Mouse (Mus musculus): ENCODE data around the gene Irf3.

The Irf3 gene

DNA sequence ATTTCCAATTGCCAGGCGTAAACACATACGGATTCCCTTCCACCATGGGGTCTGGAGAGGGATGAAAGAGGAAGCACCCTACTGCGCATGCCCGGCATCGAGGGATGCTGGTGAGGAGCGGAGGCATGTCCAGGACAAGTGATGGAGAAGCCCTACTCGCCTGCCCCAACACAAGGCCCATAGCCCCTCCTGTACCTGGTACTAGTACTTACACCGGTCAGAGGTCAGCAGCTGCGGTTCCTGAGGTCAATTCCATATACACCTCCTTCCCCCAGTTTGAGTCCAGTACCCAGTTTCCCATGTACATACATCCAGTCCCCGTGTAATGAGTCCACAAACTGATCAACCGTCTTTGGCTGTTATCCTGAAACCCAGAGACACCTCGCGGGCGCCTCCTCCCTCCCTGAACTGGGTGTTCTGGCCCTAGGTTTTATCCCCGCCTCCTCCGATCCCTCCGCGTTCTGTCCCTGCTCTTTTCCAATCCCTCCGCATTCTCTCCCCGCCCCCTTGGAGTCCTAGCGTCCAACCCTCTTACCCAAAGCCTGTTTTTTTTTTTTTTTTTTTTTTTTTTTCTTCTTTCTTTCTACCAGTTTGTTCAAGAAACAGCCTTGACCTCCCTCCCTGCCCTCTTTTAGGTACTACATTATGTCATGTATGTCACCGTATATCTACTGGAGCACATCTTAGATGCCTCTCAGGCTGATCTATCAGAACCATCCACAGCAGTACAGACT, 22.9 kb upstream of the Irf3 start, which contains the start of gene Cpt1c:
Gene Cpt1c (minus strand): TSS at position 469 of the 734 bp plus-strand sequence.
- no peak for DNase-seq (ENCODE audit: low read depth)

DNA sequence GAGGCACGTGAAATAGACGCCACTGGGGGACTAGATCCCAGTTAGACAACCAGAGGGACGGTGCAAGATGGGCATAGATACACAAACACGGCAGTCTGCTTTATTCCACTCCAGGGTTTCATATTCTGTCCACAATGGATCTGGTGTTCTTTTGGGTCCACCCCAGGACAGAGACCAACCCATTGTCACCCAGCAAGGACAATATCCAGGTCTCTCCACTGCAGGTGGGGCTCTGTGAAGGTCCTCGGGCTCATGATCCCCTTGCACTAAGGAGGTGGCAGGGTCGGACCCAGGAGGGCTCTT, 22.4 kb upstream of the Irf3 start:
- no peak for DNase-seq (ENCODE audit: low read depth)

DNA sequence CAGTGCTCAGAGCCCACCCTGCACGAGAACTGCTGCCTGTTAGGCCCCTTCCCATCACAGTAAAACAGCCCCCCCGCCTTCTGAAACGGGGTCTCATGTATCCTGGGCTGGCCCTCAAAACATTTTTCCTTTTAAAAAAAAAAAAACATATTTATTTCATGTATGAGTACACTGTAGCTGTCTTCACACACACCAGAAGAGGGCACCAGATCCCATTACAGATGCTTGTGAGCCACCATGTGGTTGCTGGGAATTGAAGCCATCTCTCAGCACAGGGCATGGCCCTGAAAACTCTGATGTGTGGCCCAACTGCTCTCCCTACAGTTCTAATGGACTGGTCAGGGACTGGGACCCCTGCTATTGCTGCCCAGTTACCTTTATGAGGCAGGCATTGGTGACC, 19.1 kb upstream of the Irf3 start:
- DNase-seq (ENCODE audit: low read depth), result no peak

DNA sequence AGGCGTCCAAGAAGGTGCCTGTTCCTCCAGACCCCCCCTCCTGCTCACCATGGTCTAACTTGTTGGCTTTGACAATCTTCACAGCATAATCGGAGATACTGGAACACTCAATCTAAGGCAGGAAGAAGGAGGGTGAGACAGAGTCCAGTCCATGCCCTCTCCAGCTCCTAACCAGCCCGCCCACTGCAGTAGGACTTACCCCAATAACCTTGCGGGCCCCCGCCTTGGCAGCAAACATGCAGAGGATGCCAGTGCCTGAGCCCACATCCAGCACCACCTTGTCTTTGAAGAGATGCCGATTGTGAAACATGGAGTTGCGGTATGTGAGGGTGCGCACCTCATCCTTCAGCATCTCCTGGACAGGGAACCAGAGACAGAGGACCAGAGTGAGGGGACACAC, 15.9 kb upstream of the Irf3 start:
- DNase-seq (ENCODE audit: low read depth), result no peak

DNA sequence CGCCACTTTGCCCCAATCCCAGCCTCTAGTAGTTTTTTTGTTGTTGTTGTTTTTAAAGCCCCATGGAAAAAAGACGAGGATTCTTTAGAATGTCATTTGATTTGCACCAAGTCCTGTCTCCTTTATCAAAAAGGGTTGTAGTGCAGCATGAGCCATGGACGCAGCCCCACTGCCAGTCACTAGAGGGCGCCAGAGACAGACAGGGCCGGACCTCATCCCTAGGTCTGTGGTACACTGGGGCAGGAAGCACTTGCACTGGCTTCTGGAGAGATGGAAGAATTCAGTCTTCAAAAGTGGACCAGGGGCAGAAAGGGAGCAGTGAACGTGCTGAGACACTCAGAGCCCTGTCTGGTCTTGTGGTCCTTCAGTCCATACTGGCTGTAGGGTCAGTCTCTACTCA, 14.4 kb upstream of the Irf3 start:
- peak; percentile 84 for DNase-seq (ENCODE audit: low read depth)

DNA sequence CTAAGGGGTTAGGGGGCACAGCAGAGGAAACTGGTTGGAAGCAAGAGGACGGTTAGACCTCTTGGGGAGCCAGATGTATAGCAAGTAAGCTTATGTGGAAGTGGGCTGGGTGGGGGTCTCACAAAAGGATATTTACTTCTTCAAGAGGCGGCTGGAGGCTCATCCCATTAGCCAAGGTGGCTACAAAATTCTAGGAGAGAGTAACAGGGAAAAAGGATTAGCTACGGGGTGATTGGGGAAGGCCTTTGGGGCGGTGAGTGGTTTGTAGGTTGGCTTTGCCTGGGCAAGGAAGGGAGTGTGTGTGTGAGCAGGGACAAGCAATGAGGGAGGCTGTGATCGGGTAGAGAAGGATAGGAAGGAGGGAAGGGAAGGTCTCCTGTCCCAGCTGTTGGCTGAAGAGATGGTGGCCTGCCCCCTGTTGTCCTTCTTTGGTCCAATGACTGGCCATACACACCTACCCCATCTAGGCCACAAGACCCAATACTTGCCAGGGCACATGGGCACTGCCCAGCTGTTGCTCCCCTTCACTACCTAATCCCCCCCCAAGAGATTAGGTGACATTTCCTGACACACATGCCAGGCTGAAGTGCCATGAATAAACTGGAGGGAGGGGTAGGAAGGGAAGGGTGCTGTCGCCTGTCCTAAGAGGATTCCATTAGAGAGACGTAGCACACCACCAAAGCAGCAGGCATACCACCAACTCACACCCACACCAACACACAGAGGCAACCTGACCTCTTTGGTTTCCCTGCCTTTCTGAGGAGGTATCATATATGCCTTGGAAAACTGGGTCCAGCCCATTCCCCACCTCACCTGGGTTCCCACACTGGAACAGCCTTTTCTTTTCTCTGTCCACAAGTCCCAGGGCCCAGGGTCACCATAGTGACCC, 13.3 kb upstream of the Irf3 start:
- no peak for DNase-seq (ENCODE audit: low read depth)

DNA sequence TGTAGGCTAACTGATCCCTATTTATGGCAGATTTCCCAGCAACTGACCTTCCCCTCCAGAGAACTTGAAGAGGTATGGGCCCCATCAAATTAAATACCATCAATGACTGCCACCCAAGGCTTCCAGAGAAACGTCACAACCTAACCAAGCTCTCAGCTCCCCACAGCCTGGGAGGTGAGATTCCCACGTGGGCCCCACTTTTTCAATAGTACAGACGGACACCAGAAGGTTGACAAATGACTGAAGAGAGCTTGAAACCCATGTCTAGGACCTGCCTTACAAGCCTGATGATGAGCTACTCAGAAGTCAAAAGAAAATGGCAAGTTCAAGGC, 12.6 kb upstream of the Irf3 start:
- DNase-seq (ENCODE audit: low read depth), result no peak

DNA sequence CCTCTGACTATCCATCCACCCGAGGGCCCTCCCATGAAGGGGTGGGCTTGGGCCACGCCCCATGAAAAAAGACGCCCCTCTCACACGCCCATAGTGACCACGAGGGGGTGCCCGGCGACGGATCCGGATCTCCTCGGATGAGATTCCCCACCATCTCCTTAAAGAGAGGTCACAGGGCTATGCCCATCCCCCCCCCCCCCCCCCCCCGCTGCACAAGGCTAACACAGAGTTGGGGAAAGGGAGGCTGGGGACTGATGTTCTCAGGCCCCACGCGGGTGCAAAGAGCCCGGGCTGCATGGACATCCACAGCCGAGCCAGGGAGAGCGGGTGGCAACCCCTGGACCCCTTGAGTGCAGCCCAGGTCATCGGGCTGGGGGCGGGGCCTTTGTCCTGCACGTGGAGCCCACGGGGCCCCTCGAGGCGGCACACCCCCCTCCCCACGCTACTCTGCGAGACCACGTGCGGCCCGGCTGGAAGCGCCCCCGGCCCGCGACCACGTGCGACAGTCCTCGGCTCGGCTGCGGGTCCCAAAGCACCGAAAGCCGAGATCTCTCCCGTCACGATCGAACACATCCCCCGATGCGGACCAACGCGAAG, 11.8 kb upstream of the Irf3 start:
- DNase-seq (ENCODE audit: low read depth), result peak; percentile 89

DNA sequence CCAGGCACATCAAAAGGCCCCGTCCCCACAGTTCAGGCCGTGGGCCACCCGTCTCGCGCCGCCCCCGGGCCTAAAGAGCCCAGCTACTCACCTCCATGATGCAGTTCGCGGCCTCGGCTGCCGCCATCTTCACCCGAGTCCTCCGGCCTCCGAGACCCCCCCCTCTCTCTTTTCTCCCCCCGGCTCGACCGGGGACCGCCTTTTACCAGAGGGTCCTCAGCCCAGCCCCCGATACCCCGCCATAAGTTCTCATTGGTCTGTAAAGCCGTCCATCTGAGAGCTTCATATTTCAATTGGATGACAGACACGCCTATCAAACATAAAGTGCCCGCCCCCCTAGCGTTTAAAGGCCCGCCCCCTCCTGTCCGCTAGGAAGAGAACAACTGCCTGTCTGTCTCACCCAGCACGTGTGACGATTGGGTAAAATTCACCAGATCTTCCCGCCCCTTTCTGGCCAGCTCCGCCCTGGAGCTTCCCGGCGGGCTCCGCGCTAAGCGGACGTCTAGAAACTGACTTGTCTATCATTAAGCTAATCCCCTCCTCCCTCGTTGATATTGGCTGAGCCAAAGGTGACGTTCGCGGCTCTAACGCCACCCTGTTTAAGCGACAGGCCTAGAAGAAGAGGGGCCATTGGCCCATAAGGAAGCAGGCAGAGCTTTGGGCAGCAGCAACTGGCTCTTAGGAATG, 11.1 kb upstream of the Irf3 start, which contains the start of gene Prmt1:
Gene Prmt1 (minus strand): TSS at position 377 of the 687 bp plus-strand sequence.
- peak; percentile 100 for DNase-seq (ENCODE audit: low read depth)

DNA sequence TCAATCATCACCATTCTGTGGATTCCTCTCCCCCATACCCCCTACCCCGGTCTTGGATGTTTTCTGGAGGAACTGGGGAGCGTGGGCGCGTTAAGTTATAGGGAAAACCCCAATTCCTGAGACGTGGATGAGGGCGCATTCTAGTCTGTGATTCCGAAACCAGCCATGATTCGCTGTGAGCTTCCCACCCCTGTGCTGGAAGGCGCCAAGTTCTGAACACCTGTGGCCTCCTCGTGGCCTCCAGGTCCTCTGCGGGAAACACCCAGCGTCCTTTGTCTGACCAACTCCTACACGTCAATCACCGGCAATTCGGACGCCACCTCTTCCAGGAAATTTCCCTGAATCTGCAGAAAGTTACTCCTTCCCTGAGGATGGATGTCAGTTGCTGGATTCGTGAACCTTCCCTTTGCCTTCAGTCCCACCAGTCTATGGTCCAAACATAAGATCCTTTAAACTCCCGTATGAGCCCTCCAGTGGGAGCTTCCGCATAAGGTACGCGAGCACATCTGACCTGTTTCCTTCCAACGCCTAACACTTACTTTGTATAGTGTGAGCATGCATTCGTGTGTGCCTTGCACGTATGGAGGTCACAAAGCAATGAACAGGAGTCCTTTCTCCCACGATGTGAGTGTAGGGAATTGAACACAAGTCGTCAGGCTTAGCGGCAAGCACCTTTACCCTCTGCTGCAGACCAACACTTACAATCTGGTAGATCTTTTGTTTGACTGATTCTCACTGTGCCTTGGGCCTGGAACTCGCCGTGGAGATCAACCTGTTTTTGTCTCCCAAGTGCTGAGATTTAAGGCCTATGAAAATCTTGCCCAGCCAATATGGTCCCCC, 10.3 kb upstream of the Irf3 start:
- no peak for DNase-seq (ENCODE audit: low read depth)

DNA sequence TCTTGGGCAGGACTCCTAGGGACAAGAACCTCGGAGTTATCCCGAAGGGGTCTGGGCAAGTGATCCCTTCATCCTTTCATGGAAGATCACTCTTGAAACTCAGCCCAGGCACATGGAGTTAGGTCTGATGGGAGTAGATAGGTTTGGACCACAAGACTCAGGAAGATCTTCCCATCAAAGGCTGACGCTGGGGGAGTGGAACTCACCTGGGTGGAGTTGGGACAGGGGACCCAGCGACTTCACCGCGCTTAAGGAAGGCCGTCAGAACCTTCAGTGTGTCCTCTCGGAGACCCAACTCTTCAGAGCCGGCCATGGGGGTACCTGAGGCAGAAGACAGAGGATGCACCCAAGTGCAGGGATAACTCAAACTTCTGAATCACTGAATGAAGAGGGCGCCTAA, 776 bp upstream of the Irf3 start:
- no peak for DNase-seq (ENCODE audit: low read depth)

DNA sequence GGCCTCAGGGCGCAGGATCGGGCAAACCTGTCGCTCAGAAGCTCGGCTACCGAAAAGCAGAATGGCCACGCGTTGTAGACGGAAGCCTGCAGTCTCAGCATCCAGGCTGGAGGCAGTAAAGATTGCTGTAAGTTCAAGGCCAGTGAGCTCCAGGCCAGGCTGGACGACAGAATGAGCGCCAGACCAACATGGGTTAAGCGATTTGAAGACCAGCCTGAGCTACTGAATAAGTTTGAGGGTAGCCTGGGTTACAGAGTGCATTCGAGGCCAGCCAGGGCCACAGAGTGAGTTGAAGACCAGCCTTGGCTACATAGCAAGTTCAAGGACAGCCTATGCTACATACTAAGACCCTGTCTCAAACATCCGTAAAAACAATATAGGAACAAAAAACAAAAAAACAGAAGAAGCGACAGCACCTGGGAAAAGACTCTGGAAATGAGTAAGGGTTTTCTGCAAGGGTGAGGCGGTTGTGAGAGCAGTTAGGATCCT, 536 bp downstream of the Irf3 start:
- no peak for DNase-seq (ENCODE audit: low read depth)

DNA sequence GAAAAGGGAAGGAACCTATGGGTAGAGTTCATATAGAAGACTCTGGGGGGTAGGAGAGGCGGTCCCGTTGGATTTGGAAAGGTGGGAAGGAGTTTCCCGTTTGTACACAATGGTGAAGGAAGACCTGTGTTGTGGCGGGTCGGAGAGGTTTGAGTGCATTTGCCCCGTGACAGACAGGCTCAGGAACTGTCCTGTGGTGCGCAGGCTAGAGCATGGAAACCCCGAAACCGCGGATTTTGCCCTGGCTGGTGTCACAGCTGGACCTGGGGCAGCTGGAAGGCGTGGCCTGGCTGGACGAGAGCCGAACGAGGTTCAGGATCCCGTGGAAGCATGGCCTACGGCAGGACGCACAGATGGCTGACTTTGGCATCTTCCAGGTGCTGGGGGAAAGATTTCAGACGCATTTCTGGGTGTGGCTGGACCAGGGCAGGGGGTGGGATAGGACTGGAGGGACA, 1.1 kb downstream of the Irf3 start, which contains the start of gene Bcl2l12:
Gene Bcl2l12 (minus strand): TSS at position 212 of the 455 bp plus-strand sequence.
- DNase-seq (ENCODE audit: low read depth), result peak; percentile 84

DNA sequence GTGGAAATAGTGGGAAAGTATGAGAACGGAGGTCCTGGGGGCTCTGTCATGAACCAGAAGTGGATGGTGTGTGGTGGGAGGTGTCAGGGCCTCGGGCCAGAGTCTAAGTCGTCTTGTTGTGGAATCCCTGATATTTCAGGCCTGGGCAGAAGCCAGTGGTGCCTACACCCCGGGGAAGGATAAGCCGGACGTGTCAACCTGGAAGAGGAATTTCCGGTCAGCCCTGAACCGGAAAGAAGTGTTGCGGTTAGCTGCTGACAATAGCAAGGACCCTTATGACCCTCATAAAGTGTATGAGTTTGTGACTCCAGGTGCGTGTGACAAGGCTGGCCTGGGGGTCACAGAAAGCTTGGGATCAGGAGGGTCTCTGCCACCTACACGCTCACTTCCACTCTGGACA, 2.3 kb downstream of the Irf3 start:
- no peak for DNase-seq (ENCODE audit: low read depth)

DNA sequence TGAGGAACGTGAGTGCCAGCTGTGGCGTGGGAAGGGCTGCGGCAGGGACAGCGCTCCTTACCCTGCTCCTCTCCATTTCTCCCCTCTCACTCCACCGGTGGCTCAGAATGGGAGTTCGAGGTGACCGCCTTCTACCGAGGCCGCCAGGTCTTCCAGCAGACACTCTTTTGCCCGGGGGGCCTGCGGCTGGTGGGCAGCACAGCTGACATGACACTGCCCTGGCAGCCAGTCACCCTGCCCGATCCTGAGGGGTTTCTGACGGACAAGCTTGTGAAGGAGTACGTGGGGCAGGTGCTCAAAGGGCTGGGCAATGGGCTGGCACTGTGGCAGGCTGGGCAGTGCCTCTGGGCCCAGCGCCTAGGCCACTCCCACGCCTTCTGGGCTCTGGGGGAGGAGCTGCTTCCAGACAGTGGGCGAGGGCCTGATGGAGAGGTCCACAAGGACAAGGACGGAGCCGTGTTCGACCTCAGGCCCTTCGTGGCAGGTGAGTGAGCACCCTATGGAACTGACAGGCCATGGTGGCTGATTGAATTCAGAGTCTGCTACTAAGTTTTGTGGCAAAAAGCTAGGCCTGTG, 3.2 kb downstream of the Irf3 start:
- no peak for DNase-seq (ENCODE audit: low read depth)

DNA sequence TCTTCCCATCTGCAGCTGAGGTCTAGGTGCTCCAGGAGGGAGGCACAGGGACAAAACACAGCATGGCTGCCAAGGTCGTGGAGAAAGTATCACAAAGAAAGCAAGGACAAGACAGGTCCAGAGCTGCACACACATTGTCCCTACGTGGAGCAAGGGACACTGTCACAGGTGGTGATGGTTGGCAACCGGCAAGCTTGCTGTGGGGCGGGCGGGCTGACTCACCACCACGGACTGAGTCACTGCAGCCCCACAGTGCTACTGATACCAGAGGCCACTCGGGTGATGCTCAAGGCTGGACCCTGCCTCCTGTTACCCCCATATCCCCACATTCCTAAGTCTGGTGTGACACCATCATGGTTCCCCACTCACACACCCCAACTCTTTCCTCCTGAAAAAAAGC, 5.0 kb downstream of the Irf3 start:
- peak; percentile 62 for DNase-seq (ENCODE audit: low read depth)

DNA sequence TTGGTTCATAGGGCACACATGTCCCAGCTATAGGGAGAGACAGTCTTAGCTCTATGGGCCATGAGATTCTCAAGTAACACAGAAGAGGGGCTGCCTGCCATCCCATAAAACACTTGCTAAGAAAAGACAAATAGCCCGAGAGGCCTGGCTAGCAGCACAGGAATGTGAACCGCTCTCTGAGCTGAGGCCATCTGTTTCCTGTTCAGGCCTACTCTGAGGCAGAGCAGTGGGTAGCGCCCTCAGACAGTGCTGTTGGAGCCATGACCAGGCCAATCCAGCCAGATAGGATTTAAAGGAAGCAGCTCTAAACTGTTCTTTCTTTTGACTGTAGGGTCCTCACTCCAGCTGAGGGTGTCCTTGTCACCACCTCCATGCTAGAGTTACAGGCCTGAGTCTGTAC, 7.1 kb downstream of the Irf3 start:
- DNase-seq (ENCODE audit: low read depth), result peak; percentile 52

DNA sequence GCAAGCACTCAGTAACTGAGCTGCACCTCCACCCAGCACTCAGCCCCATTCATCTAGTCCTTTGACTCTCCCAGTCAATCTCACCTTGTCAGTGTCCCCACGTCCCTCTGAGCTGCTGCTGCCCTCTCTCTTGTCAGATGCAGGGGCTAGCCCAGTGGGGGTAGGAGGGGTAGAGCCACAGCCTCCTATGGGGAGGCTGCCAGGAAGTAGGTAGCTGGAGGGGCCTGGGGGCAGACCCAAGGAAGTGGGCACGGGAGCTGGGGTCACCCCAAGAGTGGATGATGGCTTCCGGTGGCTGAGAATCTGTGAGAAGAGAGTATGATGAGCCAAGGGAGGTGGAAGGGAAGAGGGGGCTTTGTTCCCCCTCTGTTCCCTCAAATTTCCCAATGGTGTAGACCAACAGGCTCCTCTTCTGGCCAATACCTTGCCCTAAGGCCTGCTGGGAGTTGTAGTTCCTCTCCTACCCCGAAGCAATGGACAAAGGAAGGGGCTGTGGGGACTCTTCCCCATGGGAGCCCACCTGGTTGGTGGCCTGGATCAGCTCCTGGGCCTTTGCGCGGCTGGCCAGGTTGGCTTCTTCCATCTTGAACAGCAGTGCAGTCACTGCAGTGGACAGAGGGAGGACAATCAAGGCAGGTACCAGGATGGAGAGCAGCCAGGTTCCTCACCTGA, 8.0 kb downstream of the Irf3 start:
- no peak for DNase-seq (ENCODE audit: low read depth)

DNA sequence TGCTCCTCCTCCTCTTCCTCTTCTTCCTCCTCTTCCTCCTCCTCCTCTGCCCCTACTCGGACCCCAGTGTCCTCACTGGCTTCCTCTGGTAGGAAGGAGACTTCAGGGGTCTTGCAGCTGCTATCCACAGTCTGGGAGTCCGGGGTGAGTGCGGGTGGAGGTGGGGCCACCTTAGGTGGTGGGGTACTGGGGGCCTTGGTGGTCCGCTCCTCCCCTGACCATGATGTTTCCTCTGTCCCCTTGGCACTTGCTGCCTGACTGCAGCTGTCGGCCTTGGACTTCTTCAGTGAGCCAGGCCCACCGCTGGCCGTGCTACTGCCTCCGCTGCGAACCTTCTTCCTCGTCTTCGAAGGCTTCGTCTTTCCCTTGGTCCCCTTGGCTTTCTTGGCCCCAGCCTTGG, 9.1 kb downstream of the Irf3 start:
- no peak for DNase-seq (ENCODE audit: low read depth)

DNA sequence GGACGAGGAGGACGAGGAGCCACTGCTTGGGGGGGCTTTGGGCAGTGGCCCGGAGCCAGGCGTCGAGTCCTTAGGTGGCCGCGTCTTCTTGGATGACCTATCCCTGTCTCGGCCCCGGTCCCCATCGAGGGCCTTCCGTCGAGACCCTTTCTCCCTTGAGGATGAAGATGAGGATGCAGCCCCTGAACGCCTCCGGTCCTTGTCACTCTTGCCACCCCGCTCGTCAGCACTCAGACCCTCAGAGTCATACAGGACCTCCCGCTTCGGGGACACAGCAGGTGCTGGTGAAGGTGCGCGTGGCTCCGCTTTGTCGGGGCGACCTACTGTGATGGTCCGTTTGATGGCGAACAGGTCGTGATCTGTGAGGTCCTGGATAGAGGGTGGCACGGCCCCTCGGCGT, 9.7 kb downstream of the Irf3 start:
- no peak for DNase-seq (ENCODE audit: low read depth)

Measured in 416B (cell line).